Mouse (Mus musculus): Measurements from ENCODE around the gene Smarcc2.

GRCm38 (mm10) chr10:128499116-128499671 lies 40.1 kb downstream of the Smarcc2 start:
- TF ChIP-seq CTCF (IDR thresholded peaks at IDR 0.05; ENCODE audit: control insufficient read depth, insufficient read depth, insufficient read length) (no peak), MYOD1 (IDR thresholded peaks at IDR 0.05; ENCODE audit: control insufficient read depth, insufficient read length, low read depth) (no peak), CEBPB (IDR thresholded peaks at IDR 0.05; ENCODE audit: low read depth) (no peak), MAX (IDR thresholded peaks at IDR 0.05) (no peak), MYOG (IDR thresholded peaks at IDR 0.05; ENCODE audit: control insufficient read depth, extremely low read depth, insufficient read length) (no peak)

All from C2C12 (cell line).